Mouse (Mus musculus) forebrain, embryonic 10.5 days (tissue): ENCODE measurements at regions not wholly inside any gene's neighbourhood (a gene's known extent, or its start where the extent isn't known, plus 50 kb on each side); places are given as distances from the start of the nearest gene placed in this dataset.
"Not testable (repeated sequence)": the region's sequence is repeated elsewhere in the genome, so short reads cannot be mapped to it uniquely, and the experiment has no call there.

Experiments used
- DNase-seq: peaks from one replicate; pipeline ENCODE4 v3.0.0-alpha.2; 2017; ENCODE audit warnings: low spot score; ENCODE audit errors: extremely low spot score
- H3K27ac ChIP-seq: fragments of 300-500 bp; sonication (generic); 2 replicates; pipeline ENCODE4 v1.5.1; 2016; ENCODE audit warnings: mild to moderate bottlenecking
- H3K27me3 ChIP-seq: fragments of 300-500 bp; sonication (generic); 2 replicates; pipeline ENCODE4 v1.6.1; 2016; ENCODE audit warnings: mild to moderate bottlenecking; ENCODE audit not compliant: poor library complexity, severe bottlenecking
- H3K36me3 ChIP-seq: fragments of 300-500 bp; sonication (generic); replicated peaks from 2 replicates; pipeline ENCODE4 v1.6.1; 2016; ENCODE audit warnings: mild to moderate bottlenecking, moderate library complexity
- H3K4me1 ChIP-seq: fragments of 300-500 bp; sonication (generic); 2 replicates; pipeline ENCODE4 v1.6.1; 2016
- H3K4me3 ChIP-seq: fragments of 300-500 bp; sonication (generic); 2 replicates; pipeline ENCODE4 v1.5.1; 2016; ENCODE audit warnings: mild to moderate bottlenecking, moderate library complexity
- H3K9me3 ChIP-seq: fragments of 300-500 bp; sonication (generic); 2 replicates; pipeline ENCODE4 v1.6.1; 2016; ENCODE audit warnings: mild to moderate bottlenecking, moderate library complexity
- WGBS: fragments of 180-500 bp; shearing (Covaris S2); methylation state at CpG from one replicate; pipeline ENCODE4 v1.1.7; 2016; 5-methylcytosine and 5-hydroxymethylcytosine counted together

- no peak overlapping the region for H3K4me3 ChIP-seq
- no peaks in the 10 kb centered on the region for H3K9me3 ChIP-seq
- no peaks in the 10 kb centered on the region for H3K27me3 ChIP-seq
- 88% methylated on average over 3 of the region's 3 CpGs for WGBS
- no peaks in the 10 kb centered on the region for H3K36me3 ChIP-seq
- no peak for DNase-seq
- no peak overlapping the region for H3K27ac ChIP-seq
- H3K4me1 ChIP-seq: no peaks in the 10 kb centered on the region
Measured at GRCm38 (mm10) chr13:5920422-5920821, 59.1 kb downstream of the Klf6 start.

- Histone ChIP-seq H3K9me3 (no peaks in the 10 kb centered on the region), H3K4me1 (no peaks in the 10 kb centered on the region), H3K27me3 (no peaks in the 10 kb centered on the region), H3K27ac (no peak overlapping the region), H3K36me3 (no peaks in the 10 kb centered on the region), H3K4me3 (no peak overlapping the region)
- WGBS: 92% methylated on average over 2 of the region's 2 CpGs
- DNase-seq: no peak
Measured at GRCm38 (mm10) chr13:5931433-5931832, 70.2 kb downstream of the Klf6 start.

GRCm38 (mm10) chr13:5937436-5937835, 76.2 kb downstream of the Klf6 start:
- WGBS: 93% methylated on average over 2 of the region's 2 CpGs
- DNase-seq: no peak
- Histone ChIP-seq H3K27ac (no peak overlapping the region), H3K36me3 (no peaks in the 10 kb centered on the region), H3K27me3 (no peaks in the 10 kb centered on the region), H3K4me3 (no peak overlapping the region), H3K4me1 (no peaks in the 10 kb centered on the region), H3K9me3 (no peaks in the 10 kb centered on the region)

GRCm38 (mm10) chr13:5937970-5938369, 76.7 kb downstream of the Klf6 start:
- WGBS: 87% methylated on average over 4 of the region's 4 CpGs
- Histone ChIP-seq H3K4me1 (no peaks in the 10 kb centered on the region), H3K36me3 (no peaks in the 10 kb centered on the region), H3K9me3 (no peaks in the 10 kb centered on the region), H3K27ac (no peak overlapping the region), H3K4me3 (no peak overlapping the region), H3K27me3 (no peaks in the 10 kb centered on the region)
- DNase-seq: no peak

GRCm38 (mm10) chr13:5939368-5939767, 78.1 kb downstream of the Klf6 start:
- Histone ChIP-seq H3K9me3 (no peaks in the 10 kb centered on the region), H3K27me3 (no peaks in the 10 kb centered on the region), H3K36me3 (no peaks in the 10 kb centered on the region), H3K27ac (no peak overlapping the region), H3K4me1 (no peaks in the 10 kb centered on the region), H3K4me3 (no peak overlapping the region)
- no peak for DNase-seq
- WGBS: 90% methylated on average over 3 of the region's 3 CpGs

- 85% methylated on average over 2 of the region's 2 CpGs for WGBS
- no peaks in the 10 kb centered on the region for H3K9me3 ChIP-seq
- no peaks in the 10 kb centered on the region for H3K36me3 ChIP-seq
- DNase-seq: no peak
- no peak overlapping the region for H3K27ac ChIP-seq
- no peak overlapping the region for H3K4me3 ChIP-seq
- H3K4me1 ChIP-seq: no peaks in the 10 kb centered on the region
- H3K27me3 ChIP-seq: no peaks in the 10 kb centered on the region
Measured at GRCm38 (mm10) chr13:5952863-5953262, 91.6 kb downstream of the Klf6 start.

- H3K27me3 ChIP-seq, H3K36me3 ChIP-seq, H3K4me1 ChIP-seq: not testable (repeated sequence)
Measured at GRCm38 (mm10) chr13:5955121-5955520, 93.8 kb downstream of the Klf6 start.

GRCm38 (mm10) chr13:5956145-5956544, 94.9 kb downstream of the Klf6 start:
- no peak for DNase-seq
- Histone ChIP-seq H3K27ac (no peak overlapping the region), H3K4me3 (no peak overlapping the region), H3K4me1 (no peaks in the 10 kb centered on the region), H3K9me3 (no peaks in the 10 kb centered on the region), H3K36me3 (no peaks in the 10 kb centered on the region), H3K27me3 (no peaks in the 10 kb centered on the region)
- WGBS: 67% methylated on average over 1 of the region's 1 CpGs

More at GRCm38 (mm10) chr13:5955121-5955520, 93.8 kb downstream of the Klf6 start:
- DNase-seq, H3K9me3 ChIP-seq, H3K4me3 ChIP-seq, H3K27ac ChIP-seq: not testable (repeated sequence)

GRCm38 (mm10) chr13:5962947-5963346, 101.7 kb downstream of the Klf6 start:
- no peak for DNase-seq

GRCm38 (mm10) chr13:5964626-5965025, 103.3 kb downstream of the Klf6 start:
- Histone ChIP-seq H3K4me3 (no peak overlapping the region), H3K27me3 (no peaks in the 10 kb centered on the region), H3K4me1 (no peaks in the 10 kb centered on the region), H3K9me3 (no peaks in the 10 kb centered on the region), H3K36me3 (no peaks in the 10 kb centered on the region), H3K27ac (no peak overlapping the region)
- WGBS: 100% methylated on average over 1 of the region's 1 CpGs
- DNase-seq: no peak

More at GRCm38 (mm10) chr13:5962947-5963346, 101.7 kb downstream of the Klf6 start:
- Histone ChIP-seq H3K4me1 (no peaks in the 10 kb centered on the region), H3K36me3 (no peaks in the 10 kb centered on the region), H3K27me3 (no peaks in the 10 kb centered on the region), H3K9me3 (no peaks in the 10 kb centered on the region), H3K4me3 (no peak overlapping the region), H3K27ac (no peak overlapping the region)
- 91% methylated on average over 1 of the region's 1 CpGs for WGBS

GRCm38 (mm10) chr13:5978615-5979014, 117.3 kb downstream of the Klf6 start:
- 65% methylated on average over 1 of the region's 1 CpGs for WGBS
- Histone ChIP-seq H3K9me3 (no peaks in the 10 kb centered on the region), H3K36me3 (no peaks in the 10 kb centered on the region), H3K4me3 (no peak overlapping the region), H3K4me1 (no peaks in the 10 kb centered on the region), H3K27me3 (no peaks in the 10 kb centered on the region), H3K27ac (no peak overlapping the region)
- DNase-seq: no peak

- DNase-seq: no peak
- H3K36me3 ChIP-seq: no peaks in the 10 kb centered on the region
- WGBS: 97% methylated on average over 2 of the region's 2 CpGs
Measured at GRCm38 (mm10) chr13:5987491-5987890, 126.2 kb downstream of the Klf6 start.

GRCm38 (mm10) chr13:5988407-5988806, 127.1 kb downstream of the Klf6 start:
- Histone ChIP-seq H3K27ac (no peak overlapping the region), H3K36me3 (no peaks in the 10 kb centered on the region), H3K4me3 (no peak overlapping the region), H3K27me3 (no peaks in the 10 kb centered on the region), H3K4me1 (no peaks in the 10 kb centered on the region), H3K9me3 (no peaks in the 10 kb centered on the region)
- WGBS: 91% methylated on average over 7 of the region's 7 CpGs
- no peak for DNase-seq

More at GRCm38 (mm10) chr13:5987491-5987890, 126.2 kb downstream of the Klf6 start:
- Histone ChIP-seq H3K9me3 (no peaks in the 10 kb centered on the region), H3K27ac (no peak overlapping the region), H3K4me1 (no peaks in the 10 kb centered on the region), H3K4me3 (no peak overlapping the region), H3K27me3 (no peaks in the 10 kb centered on the region)

- H3K4me1 ChIP-seq: no peaks in the 10 kb centered on the region
- WGBS: 89% methylated on average over 8 of the region's 8 CpGs
- H3K36me3 ChIP-seq: no peaks in the 10 kb centered on the region
- DNase-seq: no peak
- H3K9me3 ChIP-seq: no peaks in the 10 kb centered on the region
- no peak overlapping the region for H3K4me3 ChIP-seq
- no peak overlapping the region for H3K27ac ChIP-seq
- no peaks in the 10 kb centered on the region for H3K27me3 ChIP-seq
Measured at GRCm38 (mm10) chr13:6000559-6001217, 139.4 kb downstream of the Klf6 start.
